Comparison of ENCODE assay signal across 16 mouse cellular contexts in genomic region chr11:61337586-61337985, GRCm38 (mm10). TPM values are rescaled to one million over a fixed set of nuclear protein-coding genes. Genes with fewer than 3 reads are reported as not detected.
DNase-seq lines count a peak whose midpoint lies in the region; ATAC-seq and TF ChIP-seq lines count a peak whose summit lies in the region.
"Had no signal": no experiment of that assay in that cellular context is flagged by ENCODE, and none has a peak within 500 bp of the region (broad histone marks: within the 10 kb centered on the region; RNA-seq: fewer than 3 reads in every experiment).

No protein-coding gene starts in this region.

- no peaks in the 10 kb centered on the region for H3K9me3 ChIP-seq in kidney, embryonic 14.5 days (ENCODE audit: control insufficient read depth, low read length)
- H3K9me3 ChIP-seq in midbrain, postnatal 0 days (ENCODE audit: low read length) = no peaks in the 10 kb centered on the region
- H3K9me3 ChIP-seq in midbrain, embryonic 10.5 days (replicated peaks) = no peaks in the 10 kb centered on the region
- H3K9me3 ChIP-seq in midbrain, embryonic 15.5 days = no peaks in the 10 kb centered on the region
- H3K9me3 ChIP-seq: G1E; limb, embryonic 15.5 days had no signal

- no peak overlapping the region for H3K4me2 ChIP-seq in kidney, embryonic 14.5 days (replicated peaks; ENCODE audit: low read depth, low read length)
- H3K4me2 ChIP-seq in midbrain, postnatal 0 days (ENCODE audit: low read depth, low read length, poor library complexity, severe bottlenecking) = no peak overlapping the region
- H3K4me2 ChIP-seq in midbrain, embryonic 15.5 days = no peak overlapping the region
- H3K4me2 ChIP-seq: hindbrain, embryonic 12.5 days; limb, embryonic 15.5 days had no signal

- peaks cover 9% of the 10 kb centered on the region for H3K27me3 ChIP-seq in kidney, embryonic 14.5 days (ENCODE audit: control insufficient read depth, insufficient read depth, low read length)
- H3K27me3 ChIP-seq in midbrain, postnatal 0 days (ENCODE audit: insufficient read depth, low read length) = peaks cover 6% of the 10 kb centered on the region
- H3K27me3 ChIP-seq in midbrain, embryonic 10.5 days (ENCODE audit: low read depth, poor library complexity, severe bottlenecking) = peaks cover 30% of the 10 kb centered on the region
- peaks cover 23% of the 10 kb centered on the region for H3K27me3 ChIP-seq in midbrain, embryonic 15.5 days (replicated peaks)

- 0 out of 2 replicates have a peak, but pooled peaks cover under 1% of the 10 kb centered on the region for H3K4me1 ChIP-seq in kidney, embryonic 14.5 days (ENCODE audit: control insufficient read depth, insufficient read depth, low read length)
- H3K4me1 ChIP-seq in midbrain, postnatal 0 days (ENCODE audit: insufficient read depth, low read length) = peaks cover 2% of the 10 kb centered on the region; the same call in 1 of the 2 replicates
- peaks cover 10% of the 10 kb centered on the region for H3K4me1 ChIP-seq in midbrain, embryonic 10.5 days
- H3K4me1 ChIP-seq in midbrain, embryonic 15.5 days = peaks cover 10% of the 10 kb centered on the region

- ATAC-seq in kidney, embryonic 14.5 days (ENCODE audit: low FRiP score, low TSS enrichment) = no peak
- no peak for ATAC-seq in midbrain, postnatal 0 days (ENCODE audit: low FRiP score)
- no peak for ATAC-seq in midbrain, embryonic 15.5 days (replicated peaks)

- WGBS in kidney, embryonic 14.5 days = 77% methylated on average over 10 of the region's 10 CpGs
- WGBS in midbrain, postnatal 0 days = 77% methylated on average over 10 of the region's 10 CpGs
- 78% methylated on average over 10 of the region's 10 CpGs for WGBS in midbrain, embryonic 10.5 days
- WGBS in midbrain, embryonic 15.5 days = 74% methylated on average over 10 of the region's 10 CpGs

- no peaks in the 10 kb centered on the region for H3K36me3 ChIP-seq in kidney, embryonic 14.5 days (ENCODE audit: control insufficient read depth, insufficient read depth, low read length)
- no peaks in the 10 kb centered on the region for H3K36me3 ChIP-seq in midbrain, postnatal 0 days (ENCODE audit: insufficient read depth, low read length)
- no peaks in the 10 kb centered on the region for H3K36me3 ChIP-seq in midbrain, embryonic 10.5 days
- H3K36me3 ChIP-seq in midbrain, embryonic 15.5 days (replicated peaks) = no peaks in the 10 kb centered on the region
- H3K36me3 ChIP-seq: G1E; hindbrain, embryonic 12.5 days; limb, embryonic 15.5 days had no signal

- intact Hi-C loops in gastrocnemius, postnatal 36 days (cut with DNase I) = no loop called here

- peak; percentile 44 to 46 for DNase-seq in kidney, postnatal 25 days
- DNase-seq in midbrain, postnatal 0 days (ENCODE audit: low spot score) = no peak
- no peak for DNase-seq in midbrain, embryonic 10.5 days (ENCODE audit: low spot score)
- DNase-seq in adipocyte (ENCODE audit: low spot score) = peak; percentile 5
- DNase-seq in thymus, postnatal 25 days = peak; percentile 27
- no peak for DNase-seq in gastrocnemius, postnatal 36 days
- DNase-seq: cerebellum, postnatal 14 days; kidney, postnatal 14 days had no signal

- peak; percentile 36 for TF ChIP-seq CTCF in midbrain, postnatal 0 days (IDR thresholded peaks at IDR 0.05)

- no peak overlapping the region for H3K4me3 ChIP-seq in kidney, embryonic 14.5 days (ENCODE audit: low read length)
- H3K4me3 ChIP-seq in midbrain, postnatal 0 days (ENCODE audit: low read depth, low read length) = no peak overlapping the region
- no peak overlapping the region for H3K4me3 ChIP-seq in midbrain, embryonic 10.5 days
- no peak overlapping the region for H3K4me3 ChIP-seq in midbrain, embryonic 15.5 days
- H3K4me3 ChIP-seq: hindbrain, embryonic 12.5 days; limb, embryonic 15.5 days had no signal

- no peak overlapping the region for H3K27ac ChIP-seq in kidney, embryonic 14.5 days (ENCODE audit: low read depth, low read length)
- no peak overlapping the region for H3K27ac ChIP-seq in midbrain, postnatal 0 days (ENCODE audit: low read depth, low read length)
- no peak overlapping the region for H3K27ac ChIP-seq in midbrain, embryonic 10.5 days (replicated peaks)
- no peak overlapping the region for H3K27ac ChIP-seq in midbrain, embryonic 15.5 days
- H3K27ac ChIP-seq: hindbrain, embryonic 12.5 days; limb, embryonic 15.5 days had no signal

- H3K9ac ChIP-seq in kidney, embryonic 14.5 days (ENCODE audit: low read depth, low read length) = no peak overlapping the region
- H3K9ac ChIP-seq in midbrain, postnatal 0 days (replicated peaks; ENCODE audit: low read length, poor library complexity, severe bottlenecking) = no peak overlapping the region
- no peak overlapping the region for H3K9ac ChIP-seq in midbrain, embryonic 15.5 days
- H3K9ac ChIP-seq: hindbrain, embryonic 12.5 days; limb, embryonic 15.5 days had no signal

RNA-seq across cellular contexts. Expression of gene Slc47a2, which starts 5.1 kb away (rescaled TPM):
- not detected in 2 replicates for polyA plus RNA-seq in kidney, embryonic 14.5 days (2014; fragmentation: Nextera tagmentation; extraction: Ambion mirVana)
- total RNA-seq in midbrain, postnatal 0 days (2014; rRNA removed) = 0.47 and 0.60 TPM in 2 replicates
- polyA plus RNA-seq in midbrain, postnatal 0 days (2015; fragmentation: Nextera tagmentation; extraction: Ambion mirVana) = 0.16 and 0.25 TPM in 2 replicates
- polyA plus RNA-seq in midbrain, embryonic 10.5 days (2016; fragmentation: Nextera tagmentation; extraction: Ambion mirVana) = not detected in 2 replicates
- not detected for total RNA-seq in gastrocnemius, postnatal 36 days (2021)
- polyA plus RNA-seq in midbrain, embryonic 15.5 days (2015; fragmentation: Nextera tagmentation; extraction: Ambion mirVana) = not detected in 2 replicates
- total RNA-seq: G1E; megakaryocyte-erythroid progenitor cell, adult 5-6 weeks had no signal
- polyA plus RNA-seq: embryonic facial prominence, embryonic 11.5 days; G1E; hindbrain, embryonic 12.5 days; limb, embryonic 15.5 days; neural tube, embryonic 11.5 days had no signal

RNA-seq across cellular contexts. Expression of gene Slc47a1, which starts 40.6 kb away (rescaled TPM):
- polyA plus RNA-seq in kidney, embryonic 14.5 days (2014; fragmentation: Nextera tagmentation; extraction: Ambion mirVana) = 4.3 and 9.1 TPM in 2 replicates
- 3.0 and 4.9 TPM in 2 replicates for total RNA-seq in midbrain, postnatal 0 days (2014; rRNA removed)
- 2.7 TPM in 2 replicates for polyA plus RNA-seq in midbrain, postnatal 0 days (2015; fragmentation: Nextera tagmentation; extraction: Ambion mirVana)
- 0.10 TPM in 1 of 2 replicates, not detected in the other for polyA plus RNA-seq in midbrain, embryonic 10.5 days (2016; fragmentation: Nextera tagmentation; extraction: Ambion mirVana)
- total RNA-seq in gastrocnemius, postnatal 36 days (2021) = 10 to 100 TPM; 19.1 to 22.9 TPM
- polyA plus RNA-seq in midbrain, embryonic 15.5 days (2015; fragmentation: Nextera tagmentation; extraction: Ambion mirVana) = 0.31 TPM in 2 replicates
- total RNA-seq: megakaryocyte-erythroid progenitor cell, adult 5-6 weeks had no signal
- polyA plus RNA-seq: G1E had no signal

Comparison
In these comparisons a context has a peak if more than half of its experiments do, and no peak if none do; other contexts are left out.
1. DNase-seq: peak in kidney, postnatal 25 days (2 of 2), adipocyte (single experiment) and thymus, postnatal 25 days (single experiment); none in midbrain, postnatal 0 days (single experiment), midbrain, embryonic 10.5 days (single experiment) and gastrocnemius, postnatal 36 days (0 of 2).